Mouse (Mus musculus) gastrocnemius, adult 8-10 months (tissue): ENCODE results near the gene Bag6. TPM values are rescaled to one million over a fixed set of nuclear protein-coding genes. Genes with fewer than 3 reads are reported as not detected.

Experiments
- DNase-seq, 2 experiments: peaks; one replicate each; pipeline ENCODE4 v3.0.0; 2022; ENCODE audit warnings: low spot score in 2 of 2
- total RNA-seq, 4 experiments: library from RNA; stranded (reverse); gene quantifications; 2 replicates each; pipeline ENCODE4 v1.2.4; 2022

The Bag6 gene
- total RNA-seq: 100 to 1,000 TPM; 206 to 247 (median 236) TPM

GRCm38 (mm10) chr17:35134801-35135590 is at the start of gene Bag6:
TSS of gene Bag6 (plus strand) at chr17:35135178.
- peak; percentile 93 to 94 for DNase-seq

- no peak for DNase-seq
These were observed 49.6 kb upstream of the Bag6 start, which contains the start of gene Ly6g6f for GRCm38 (mm10) chr17:35085208-35085865. TSS of gene Ly6g6f (minus strand) at chr17:35085610.

GRCm38 (mm10) chr17:35088151-35088550 is 46.8 kb upstream of the Bag6 start:
- no peak for DNase-seq

GRCm38 (mm10) chr17:35088825-35089644 is 45.9 kb upstream of the Bag6 start, which contains the start of gene Abhd16a:
TSS of gene Abhd16a (plus strand) at chr17:35089263.
- peak; percentile 93 to 94 for DNase-seq

GRCm38 (mm10) chr17:35090166-35090932 is 44.6 kb upstream of the Bag6 start:
- peak; percentile 22 to 37 for DNase-seq

GRCm38 (mm10) chr17:35092403-35093198 is 42.4 kb upstream of the Bag6 start:
- no peak for DNase-seq

GRCm38 (mm10) chr17:35094475-35095365 is 40.3 kb upstream of the Bag6 start:
- DNase-seq: no peak

- no peak for DNase-seq
These were observed 38.4 kb upstream of the Bag6 start for GRCm38 (mm10) chr17:35096597-35096996.

- no peak for DNase-seq
These were observed 37.8 kb upstream of the Bag6 start for GRCm38 (mm10) chr17:35097164-35097655.

GRCm38 (mm10) chr17:35100196-35100765 is 34.7 kb upstream of the Bag6 start:
- no peak for DNase-seq

GRCm38 (mm10) chr17:35101161-35101560 is 33.8 kb upstream of the Bag6 start:
- no peak for DNase-seq

- DNase-seq: no peak
These were observed 32.7 kb upstream of the Bag6 start for GRCm38 (mm10) chr17:35102299-35102698.

- DNase-seq: peak; percentile 17 to 30
These were observed 31.7 kb upstream of the Bag6 start for GRCm38 (mm10) chr17:35103221-35103690.

- no peak for DNase-seq
These were observed 30.9 kb upstream of the Bag6 start for GRCm38 (mm10) chr17:35104079-35104478.

GRCm38 (mm10) chr17:35104754-35105153 is 30.2 kb upstream of the Bag6 start:
- no peak for DNase-seq

- no peak for DNase-seq
These were observed 29.1 kb upstream of the Bag6 start for GRCm38 (mm10) chr17:35105740-35106389.

- no peak for DNase-seq
These were observed 28.5 kb upstream of the Bag6 start for GRCm38 (mm10) chr17:35106522-35106921.

GRCm38 (mm10) chr17:35108097-35108496 is 26.9 kb upstream of the Bag6 start, which contains the start of gene Ly6g5c:
TSS of gene Ly6g5c (plus strand) at chr17:35108279.
- DNase-seq: no peak
